Mouse (Mus musculus) kidney, embryonic 15.5 days (tissue): Measurements from ENCODE around the gene Fars2. TPM values are rescaled to one million over a fixed set of nuclear protein-coding genes. Genes with fewer than 3 reads are reported as not detected.

Source experiments
- ATAC-seq: fragments of 200-750 bp; cut with Nextera tagmentation; replicated peaks from 2 replicates; pipeline ENCODE4 v1.8.0; 2017; ENCODE audit warnings: moderate TSS enrichment; ENCODE audit not compliant: low FRiP score
- H3K27ac ChIP-seq: fragments of 300-500 bp; sonication (generic); 2 replicates; pipeline ENCODE4 v1.5.1; 2015; ENCODE audit warnings: mild to moderate bottlenecking, inconsistent platforms
- H3K27me3 ChIP-seq: fragments of 300-500 bp; sonication (generic); 2 replicates; pipeline ENCODE4 v1.6.1; 2015; ENCODE audit warnings: inconsistent platforms
- H3K36me3 ChIP-seq: fragments of 300-500 bp; sonication (generic); 2 replicates; pipeline ENCODE4 v1.6.1; 2015; ENCODE audit warnings: inconsistent platforms
- H3K4me1 ChIP-seq: fragments of 300-500 bp; sonication (generic); 2 replicates; pipeline ENCODE4 v1.6.1; 2015; ENCODE audit warnings: inconsistent platforms
- H3K4me2 ChIP-seq: fragments of 300-500 bp; sonication (generic); 2 replicates; pipeline ENCODE4 v1.6.1; 2015; ENCODE audit warnings: moderate library complexity, mild to moderate bottlenecking, inconsistent platforms
- H3K4me3 ChIP-seq: fragments of 300-500 bp; sonication (generic); replicated peaks from 2 replicates; pipeline ENCODE4 v1.5.1; 2015; ENCODE audit warnings: mild to moderate bottlenecking, inconsistent platforms
- H3K9ac ChIP-seq: fragments of 300-500 bp; sonication (generic); 2 replicates; pipeline ENCODE4 v1.6.1; 2015; ENCODE audit warnings: mild to moderate bottlenecking, inconsistent platforms
- H3K9me3 ChIP-seq: fragments of 300-500 bp; sonication (generic); replicated peaks from 2 replicates; pipeline ENCODE4 v1.6.1; 2016; ENCODE audit warnings: inconsistent platforms
- WGBS: fragments of 180-500 bp; shearing (Covaris S2); methylation state at CpG from one replicate; pipeline ENCODE4 v1.1.7; 2015; ENCODE audit warnings: mixed read lengths; 5-methylcytosine and 5-hydroxymethylcytosine counted together
- polyA plus RNA-seq: library from polyadenylated mRNA; unstranded; fragments of >200 nt; fragmentation: Nextera tagmentation; extraction: Ambion mirVana; gene quantifications from 2 replicates; pipeline ENCODE4 v1.2.1, GENCODE M21; 2015

Fars2 gene
- polyA plus RNA-seq = 35.8 and 38.8 TPM in 2 replicates

GRCm38 (mm10) chr13:36117143-36118014 is at the start of gene Fars2, which contains the start of gene Lyrm4:
TSS of gene Fars2 (plus strand) at chr13:36117412.
TSS of gene Lyrm4 (minus strand) at chr13:36117526.
- Histone ChIP-seq H3K27ac (peak within 1 kb of the TSS; percentile 98), H3K9ac (peak within 1 kb of the TSS; percentile 66), H3K4me1 (peaks cover 11% of the 10 kb centered on the region; the same call in 1 of the 2 replicates), H3K4me3 (peak within 1 kb of the TSS; percentile 84), H3K4me2 (peak within 1 kb of the TSS; percentile 87), H3K27me3 (no peaks in the 10 kb centered on the region), H3K36me3 (no peaks in the 10 kb centered on the region), H3K9me3 (no peaks in the 10 kb centered on the region)
- under 1% methylated on average over 73 of the region's 75 CpGs for WGBS
- peak; percentile 99 for ATAC-seq

GRCm38 (mm10) chr13:36074484-36074883 is 42.7 kb upstream of the Fars2 start:
- 84% methylated on average over 3 of the region's 3 CpGs for WGBS
- Histone ChIP-seq H3K4me1 (no peaks in the 10 kb centered on the region), H3K4me3 (no peak overlapping the region), H3K36me3 (no peaks in the 10 kb centered on the region), H3K9me3 (no peaks in the 10 kb centered on the region), H3K27ac (no peak overlapping the region), H3K9ac (no peak overlapping the region), H3K4me2 (no peak overlapping the region), H3K27me3 (no peaks in the 10 kb centered on the region)
- no peak for ATAC-seq

GRCm38 (mm10) chr13:36081591-36081990 is 35.6 kb upstream of the Fars2 start:
- Histone ChIP-seq H3K4me2 (no peak overlapping the region), H3K27me3 (no peaks in the 10 kb centered on the region), H3K4me3 (no peak overlapping the region), H3K4me1 (0 out of 2 replicates have a peak, but pooled peaks cover 2% of the 10 kb centered on the region), H3K9ac (no peak overlapping the region), H3K36me3 (no peaks in the 10 kb centered on the region), H3K27ac (no peak overlapping the region), H3K9me3 (no peaks in the 10 kb centered on the region)
- WGBS = 91% methylated on average over 3 of the region's 3 CpGs
- ATAC-seq = no peak

- Histone ChIP-seq H3K4me3 (no peak overlapping the region), H3K27ac (no peak overlapping the region), H3K27me3 (no peaks in the 10 kb centered on the region), H3K9ac (no peak overlapping the region), H3K9me3 (no peaks in the 10 kb centered on the region), H3K4me1 (0 out of 2 replicates have a peak, but pooled peaks cover 2% of the 10 kb centered on the region), H3K36me3 (peaks cover 3% of the 10 kb centered on the region; the same call in 1 of the 2 replicates), H3K4me2 (no peak overlapping the region)
- ATAC-seq = no peak
- WGBS = 68% methylated on average over 3 of the region's 3 CpGs
Observed at GRCm38 (mm10) chr13:36084701-36085100, 32.5 kb upstream of the Fars2 start.

GRCm38 (mm10) chr13:36085971-36086370 is 31.2 kb upstream of the Fars2 start:
- Histone ChIP-seq H3K27ac (no peak overlapping the region), H3K4me1 (0 out of 2 replicates have a peak, but pooled peaks cover 2% of the 10 kb centered on the region), H3K4me3 (no peak overlapping the region), H3K9ac (no peak overlapping the region), H3K9me3 (no peaks in the 10 kb centered on the region), H3K36me3 (peaks cover 9% of the 10 kb centered on the region), H3K4me2 (no peak overlapping the region), H3K27me3 (no peaks in the 10 kb centered on the region)
- WGBS = 29% methylated on average over 3 of the region's 3 CpGs
- ATAC-seq = no peak

GRCm38 (mm10) chr13:36086608-36087391 is 30.4 kb upstream of the Fars2 start:
- Histone ChIP-seq H3K27ac (no peak overlapping the region), H3K36me3 (peaks cover 11% of the 10 kb centered on the region), H3K4me1 (0 out of 2 replicates have a peak, but pooled peaks cover 2% of the 10 kb centered on the region), H3K4me3 (no peak overlapping the region), H3K27me3 (no peaks in the 10 kb centered on the region), H3K9me3 (no peaks in the 10 kb centered on the region), H3K9ac (no peak overlapping the region), H3K4me2 (no peak overlapping the region)
- 0 out of 2 replicates have a peak, but pooled peaks have one; percentile 46 for ATAC-seq
- WGBS = 86% methylated on average over 5 of the region's 5 CpGs

GRCm38 (mm10) chr13:36087427-36087826 is 29.8 kb upstream of the Fars2 start:
- Histone ChIP-seq H3K36me3 (peaks cover 11% of the 10 kb centered on the region), H3K4me3 (no peak overlapping the region), H3K9me3 (no peaks in the 10 kb centered on the region), H3K27me3 (no peaks in the 10 kb centered on the region), H3K27ac (no peak overlapping the region), H3K9ac (no peak overlapping the region), H3K4me2 (no peak overlapping the region), H3K4me1 (0 out of 2 replicates have a peak, but pooled peaks cover 2% of the 10 kb centered on the region)
- ATAC-seq = no peak
- WGBS = 93% methylated on average over 2 of the region's 2 CpGs

- no peaks in the 10 kb centered on the region for H3K27me3 ChIP-seq
- 77% methylated on average over 4 of the region's 4 CpGs for WGBS
- no peak overlapping the region for H3K4me3 ChIP-seq
- H3K9ac ChIP-seq = no peak overlapping the region
- ATAC-seq = no peak
- 0 out of 2 replicates have a peak, but pooled peaks cover 2% of the 10 kb centered on the region for H3K4me1 ChIP-seq
- peaks cover 11% of the 10 kb centered on the region for H3K36me3 ChIP-seq
- H3K4me2 ChIP-seq = no peak overlapping the region
- H3K9me3 ChIP-seq = no peaks in the 10 kb centered on the region
- no peak overlapping the region for H3K27ac ChIP-seq
Observed at GRCm38 (mm10) chr13:36088168-36088567, 29.0 kb upstream of the Fars2 start.

GRCm38 (mm10) chr13:36096684-36097383 is 20.4 kb upstream of the Fars2 start:
- Histone ChIP-seq H3K27ac (no peak overlapping the region), H3K4me2 (no peak overlapping the region), H3K36me3 (no peaks in the 10 kb centered on the region; the same call in 1 of the 2 replicates), H3K9ac (no peak overlapping the region), H3K27me3 (no peaks in the 10 kb centered on the region), H3K4me1 (no peaks in the 10 kb centered on the region), H3K4me3 (no peak overlapping the region), H3K9me3 (no peaks in the 10 kb centered on the region)
- ATAC-seq = no peak
- 74% methylated on average over 5 of the region's 5 CpGs for WGBS

GRCm38 (mm10) chr13:36105591-36105990 is 11.6 kb upstream of the Fars2 start:
- Histone ChIP-seq H3K4me3 (no peak overlapping the region), H3K4me2 (no peak overlapping the region), H3K4me1 (no peaks in the 10 kb centered on the region), H3K9ac (no peak overlapping the region), H3K36me3 (no peaks in the 10 kb centered on the region), H3K27ac (no peak overlapping the region), H3K27me3 (no peaks in the 10 kb centered on the region), H3K9me3 (no peaks in the 10 kb centered on the region)
- WGBS = 89% methylated on average over 6 of the region's 6 CpGs
- ATAC-seq = no peak

GRCm38 (mm10) chr13:36108528-36108927 is 8.7 kb upstream of the Fars2 start:
- Histone ChIP-seq H3K27ac (no peak overlapping the region), H3K4me2 (no peak overlapping the region), H3K4me3 (no peak overlapping the region), H3K4me1 (no peaks in the 10 kb centered on the region), H3K27me3 (no peaks in the 10 kb centered on the region), H3K9me3 (no peaks in the 10 kb centered on the region), H3K9ac (no peak overlapping the region), H3K36me3 (no peaks in the 10 kb centered on the region)
- 95% methylated on average over 4 of the region's 4 CpGs for WGBS
- no peak for ATAC-seq
